Mouse (Mus musculus) C2C12 (cell line): ENCODE data around the gene A430005L14Rik.

Experiments
- CTCF ChIP-seq: IDR thresholded peaks from one replicate; pipeline ENCODE4 v1.5.1; 2011; ENCODE audit not compliant: control insufficient read depth, insufficient read depth, insufficient read length
- MYOD1 ChIP-seq: IDR thresholded peaks from one replicate; pipeline ENCODE4 v1.6.1; 2011; ENCODE audit warnings: low read depth; ENCODE audit not compliant: control insufficient read depth, insufficient read length

DNA sequence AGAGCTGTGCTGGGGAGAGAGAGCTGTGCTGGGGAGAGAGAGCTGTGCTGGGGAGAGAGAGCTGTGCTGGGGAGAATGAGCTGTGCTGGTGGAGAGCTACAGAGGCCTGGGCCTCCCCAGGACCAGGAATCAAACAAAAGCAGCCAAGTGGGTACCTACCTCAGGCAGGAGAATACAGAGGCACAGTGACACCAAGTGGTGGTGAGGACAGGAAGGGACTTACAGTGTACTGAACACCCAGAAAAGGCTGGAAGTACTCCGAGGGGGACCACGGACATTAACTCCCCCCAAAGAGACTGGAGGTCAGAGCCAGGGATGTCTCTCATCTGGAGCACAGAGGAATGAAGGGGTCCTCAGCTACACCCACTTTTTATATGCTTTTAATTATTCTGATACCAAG lies 11.0 kb downstream of the A430005L14Rik start:
- TF ChIP-seq CTCF (no peak), MYOD1 (no peak)
